Mouse (Mus musculus): ENCODE measurements around the gene Ccr7. TPM values are rescaled to one million over a fixed set of nuclear protein-coding genes. Genes with fewer than 3 reads are reported as not detected.

The Ccr7 gene
- total RNA-seq, 2 experiments from 2014 or later, result not detected

DNA sequence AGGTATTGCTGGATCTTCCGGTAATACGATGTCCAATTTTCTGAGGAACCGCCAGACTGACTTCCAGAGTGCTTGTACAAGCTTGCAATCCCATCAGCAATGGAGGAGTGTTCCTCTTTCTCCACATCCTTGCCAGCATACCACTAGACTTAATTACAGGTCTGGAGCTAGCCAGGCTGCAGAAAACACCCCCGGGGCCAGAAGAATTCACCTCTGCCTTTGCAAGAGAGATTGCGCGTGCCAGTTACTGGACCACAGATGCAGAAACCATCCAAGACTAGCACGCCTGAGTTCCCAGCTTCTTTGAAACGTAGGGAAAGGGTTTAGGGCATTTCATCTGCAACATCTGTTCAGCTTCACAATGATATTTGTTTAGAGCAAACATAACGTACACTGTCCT, 15.9 kb downstream of the Ccr7 start:
- no peak for DNase-seq (ENCODE audit: low spot score in 2 of 2)

- no peak for DNase-seq (ENCODE audit: low spot score in 2 of 2)
Measured at GRCm38 (mm10) chr11:99137385-99137784, 17.5 kb downstream of the Ccr7 start.

DNA sequence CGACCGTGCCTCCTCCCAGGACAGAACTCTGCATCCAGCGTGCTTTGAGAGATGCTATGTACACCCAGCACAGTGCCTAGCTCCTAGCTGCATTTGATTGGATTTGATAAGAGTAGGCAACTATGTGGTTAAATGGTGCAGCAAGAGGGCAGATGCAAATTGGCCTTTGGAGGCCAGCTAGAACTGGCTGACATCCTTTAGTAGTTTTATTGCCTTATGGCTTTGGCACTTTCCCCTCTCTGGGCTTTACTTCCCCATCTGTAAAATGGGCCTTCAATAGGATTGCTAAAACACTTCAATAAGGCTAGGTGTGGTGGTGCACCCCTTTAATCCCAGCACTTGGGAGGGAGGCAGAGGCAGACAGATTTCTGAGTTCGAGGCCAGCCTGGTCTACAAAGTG, 17.9 kb downstream of the Ccr7 start:
- no peak for DNase-seq (ENCODE audit: low spot score in 2 of 2)

DNA sequence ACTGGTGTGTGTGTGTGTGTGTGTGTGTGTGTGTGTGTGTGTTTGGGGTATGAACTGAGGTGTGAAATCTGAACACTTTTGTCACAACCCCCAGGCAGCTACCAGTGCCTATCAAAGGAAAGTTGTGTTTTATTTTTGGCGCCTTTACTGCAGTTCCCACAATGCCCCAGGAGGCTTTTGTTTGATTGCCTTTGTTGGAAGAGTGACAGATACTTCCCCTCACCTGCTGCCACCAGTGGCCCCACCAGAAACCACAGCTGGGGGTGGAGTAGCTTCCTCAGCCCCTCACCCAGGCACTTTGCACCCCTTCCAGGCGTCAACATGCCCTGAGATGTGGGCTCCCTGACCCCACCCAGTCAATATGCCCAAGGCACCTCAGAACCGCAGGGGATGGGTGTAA, 18.5 kb downstream of the Ccr7 start:
- DNase-seq (ENCODE audit: low spot score in 2 of 2), result no peak

GRCm38 (mm10) chr11:99135047-99135440, 19.8 kb downstream of the Ccr7 start:
- no peak for DNase-seq (ENCODE audit: low spot score in 2 of 2)

- no peak for DNase-seq (ENCODE audit: low spot score in 2 of 2)
Measured at GRCm38 (mm10) chr11:99134266-99135046, 20.4 kb downstream of the Ccr7 start.

DNA sequence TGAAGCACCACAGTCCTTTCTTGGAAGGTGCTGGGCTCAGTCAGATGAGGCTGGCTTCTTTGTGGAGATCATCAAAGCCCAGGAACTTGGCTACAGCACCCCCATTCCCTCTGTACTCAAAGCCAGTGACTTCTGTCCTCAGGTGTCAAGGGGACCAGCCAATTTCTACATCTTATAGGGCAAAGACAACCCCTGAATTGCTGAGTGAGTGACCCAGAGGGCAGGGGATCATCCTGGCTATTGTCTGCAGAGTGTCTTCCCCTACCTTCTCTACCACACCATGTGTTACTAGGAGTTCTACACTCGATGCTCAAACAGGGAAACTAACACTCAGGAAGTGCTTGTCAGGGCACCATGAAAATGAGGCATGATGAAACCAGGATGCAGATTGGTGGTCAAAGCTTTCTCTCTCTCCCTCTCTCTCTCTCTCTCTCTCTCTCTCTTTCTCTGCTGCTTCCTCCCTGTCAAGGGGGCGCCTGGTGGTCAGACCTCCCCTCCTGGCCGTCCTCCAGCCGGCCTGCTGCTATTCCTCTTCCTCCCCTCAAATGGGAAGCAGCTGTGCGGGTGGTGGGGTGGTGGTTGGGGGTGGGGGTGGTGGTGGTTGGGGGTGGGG, 21.5 kb downstream of the Ccr7 start:
- no peak for DNase-seq (ENCODE audit: low spot score in 2 of 2)

DNA sequence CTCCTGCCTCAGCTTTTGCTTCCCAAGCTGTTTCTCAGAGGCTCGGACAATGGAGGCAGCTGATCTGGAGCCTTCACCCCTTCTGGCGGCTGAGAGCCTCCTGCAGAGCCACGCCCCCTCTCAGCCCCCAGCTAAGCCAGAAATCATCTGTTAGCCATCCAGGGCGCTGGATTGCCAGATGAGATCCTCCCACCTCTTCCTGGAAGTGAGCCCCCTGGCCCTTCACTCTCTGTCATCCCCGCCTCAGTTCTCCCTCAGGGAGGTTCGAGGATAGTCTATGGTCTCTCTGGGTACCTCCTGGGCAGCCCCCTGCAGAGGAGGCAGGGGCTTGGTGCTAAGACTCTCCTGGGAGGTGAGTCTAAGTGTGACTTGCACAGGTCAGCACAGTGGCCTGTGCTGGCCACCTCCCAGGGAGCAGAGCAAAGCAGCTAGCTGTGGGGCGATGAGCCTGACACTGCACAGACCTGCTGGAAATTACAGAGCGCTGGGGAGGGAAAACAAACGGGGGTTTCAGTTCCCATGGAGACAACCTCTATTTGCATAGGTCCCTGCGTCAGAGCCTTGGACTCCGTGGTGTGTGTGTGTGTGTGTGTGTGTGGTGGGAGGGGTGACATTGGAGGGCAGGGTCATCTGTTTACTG, 22.7 kb downstream of the Ccr7 start:
- DNase-seq (ENCODE audit: low spot score in 2 of 2), result no peak

DNA sequence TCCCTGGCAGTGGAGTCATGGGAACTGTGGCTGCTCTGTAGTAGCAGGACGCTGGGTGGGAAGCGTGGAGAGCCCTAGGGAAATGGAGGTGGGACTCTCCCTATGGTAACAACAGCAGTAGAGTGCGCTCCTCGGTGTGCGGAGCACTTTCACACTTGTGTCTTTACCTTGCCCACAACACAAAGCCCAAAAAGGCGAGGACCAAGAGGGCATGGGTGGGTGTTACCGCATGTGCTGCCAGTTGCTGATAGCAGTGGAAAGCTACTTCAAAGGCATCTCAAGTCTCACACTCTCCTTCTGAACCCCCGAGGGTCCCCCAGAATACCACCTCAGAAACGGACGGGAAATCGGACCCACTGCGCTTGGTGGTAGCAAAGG, 23.4 kb downstream of the Ccr7 start:
- DNase-seq (ENCODE audit: low spot score in 2 of 2), result no peak

DNA sequence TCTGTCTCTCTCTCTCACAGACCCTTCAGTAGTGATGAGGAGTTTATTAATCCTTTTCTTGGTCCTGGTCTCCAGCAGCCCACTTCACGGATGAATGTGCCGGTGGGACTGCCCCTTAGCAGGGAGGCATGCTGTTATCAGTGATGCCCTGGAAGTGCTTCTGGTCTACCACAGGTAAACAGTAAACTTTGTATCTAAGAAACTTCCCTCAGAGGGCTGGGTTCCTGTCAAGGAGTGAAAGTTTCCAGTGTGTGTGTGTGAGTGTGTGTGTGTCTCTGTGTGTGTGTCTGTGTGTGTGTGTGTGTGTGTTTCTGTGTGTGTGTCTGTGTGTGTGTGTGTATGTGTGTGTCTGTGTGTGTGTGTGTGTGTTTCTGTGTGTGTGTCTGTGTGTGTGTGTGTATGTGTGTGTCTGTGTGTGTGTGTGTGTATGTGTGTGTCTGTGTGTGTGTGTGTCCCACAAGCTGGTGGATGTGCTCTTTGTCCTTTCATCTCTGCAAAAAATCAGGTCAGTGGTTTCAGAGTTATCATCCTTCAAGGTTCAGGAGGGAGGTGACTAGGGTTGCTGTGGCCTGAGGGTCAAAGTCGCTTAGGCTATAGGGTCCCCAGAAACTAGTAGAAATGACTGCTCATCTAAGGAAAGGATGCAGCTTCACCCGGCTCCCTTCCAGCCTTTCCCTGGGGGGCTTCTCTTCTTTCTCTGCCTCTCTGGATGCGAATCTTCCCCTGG, 24.0 kb downstream of the Ccr7 start:
- no peak for DNase-seq (ENCODE audit: low spot score in 2 of 2)

- no peak for DNase-seq (ENCODE audit: low spot score in 2 of 2)
Measured at GRCm38 (mm10) chr11:99129287-99129686, 25.6 kb downstream of the Ccr7 start.

DNA sequence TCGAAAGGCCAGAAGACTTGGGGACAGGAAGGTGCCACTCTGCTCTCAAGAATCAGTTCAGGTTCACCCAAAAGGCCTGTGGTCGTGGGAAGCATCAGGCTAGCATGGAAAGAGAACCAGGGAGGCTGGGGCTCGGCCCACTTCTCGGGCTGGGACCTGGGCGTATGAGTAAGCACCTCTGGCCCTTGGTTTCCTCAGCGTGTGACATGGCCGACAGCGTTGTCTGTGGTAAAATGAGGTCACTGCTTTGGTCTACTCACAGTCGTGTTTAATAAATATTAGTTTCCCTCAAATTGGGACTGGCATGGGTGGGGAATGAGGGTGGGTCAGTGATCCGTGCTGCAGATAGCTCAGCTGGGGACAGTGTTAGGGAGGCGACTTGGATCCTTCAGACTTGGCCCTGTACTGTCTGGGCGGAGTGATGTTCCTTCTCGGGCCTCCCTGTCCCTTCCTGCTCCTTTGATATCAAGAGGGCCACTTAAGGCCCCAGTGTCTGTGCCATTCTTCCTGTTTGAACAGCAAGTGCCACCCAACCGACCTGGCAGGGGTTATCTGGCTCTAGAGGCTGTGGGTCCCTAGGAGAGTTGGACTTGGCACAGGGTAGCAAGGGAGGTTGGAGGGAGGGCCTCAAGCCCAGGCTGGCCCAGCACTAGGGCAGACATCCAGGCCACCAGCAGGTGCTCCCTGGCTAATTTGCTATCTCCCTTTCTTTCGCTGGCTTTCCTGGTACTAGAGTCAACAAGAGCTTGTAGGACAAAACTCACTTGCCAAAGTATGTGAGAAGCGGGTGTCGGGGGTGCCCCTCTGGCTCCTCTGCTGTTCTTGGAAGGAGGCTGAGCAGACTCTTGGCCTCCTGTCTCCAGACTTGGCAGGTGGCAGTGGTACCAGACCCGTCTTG, 26.8 kb downstream of the Ccr7 start:
- peak in 1 of 2 experiments; percentile 39 for DNase-seq (ENCODE audit: low spot score in 2 of 2)

- DNase-seq (ENCODE audit: low spot score in 2 of 2), result no peak
Measured at GRCm38 (mm10) chr11:99126482-99127253, 28.2 kb downstream of the Ccr7 start.

DNA sequence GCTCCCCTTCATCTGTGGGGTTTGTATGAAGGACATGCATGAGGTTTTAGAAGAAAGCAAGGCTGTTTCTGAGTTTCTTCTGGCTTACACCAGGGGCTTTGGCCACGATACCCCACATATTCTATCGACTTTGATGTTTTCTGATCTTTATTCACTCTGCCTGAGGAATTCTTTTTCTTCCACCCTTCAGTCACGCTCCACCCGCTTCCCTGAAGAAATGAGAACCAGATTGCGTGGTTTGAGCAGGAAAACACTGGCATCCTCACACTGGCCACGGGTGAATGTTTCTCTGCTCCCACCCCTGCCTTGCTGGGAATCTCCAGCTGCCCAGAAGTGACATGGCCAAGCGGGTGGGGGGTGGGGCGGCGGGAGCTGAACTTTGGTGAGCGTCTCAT, 30.2 kb downstream of the Ccr7 start:
- DNase-seq (ENCODE audit: low spot score in 2 of 2), result no peak

GRCm38 (mm10) chr11:99123977-99124634, 30.8 kb downstream of the Ccr7 start:
- DNase-seq (ENCODE audit: low spot score in 2 of 2), result no peak

- no peak for DNase-seq (ENCODE audit: low spot score in 2 of 2)
Measured at GRCm38 (mm10) chr11:99122703-99123102, 32.2 kb downstream of the Ccr7 start.

DNA sequence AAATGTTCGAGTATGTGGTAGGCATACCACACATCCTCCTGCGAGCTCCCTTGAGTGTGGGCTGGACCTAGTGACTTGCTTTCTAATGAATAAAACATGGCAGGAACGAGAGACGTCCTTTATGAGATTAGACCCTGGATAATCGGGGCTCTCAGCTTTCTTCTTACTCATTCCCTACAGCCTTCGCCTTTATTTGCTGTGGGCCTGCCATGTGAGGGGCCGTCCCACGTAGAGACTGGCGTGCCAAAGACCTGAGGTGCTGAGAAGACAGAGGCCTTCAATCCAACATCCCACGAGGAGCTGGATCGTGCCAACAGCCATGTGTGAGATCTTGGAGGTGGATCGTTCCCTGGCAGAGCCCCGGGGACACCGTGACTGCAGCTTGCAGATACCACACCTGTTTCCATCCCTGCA, 33.7 kb downstream of the Ccr7 start:
- no peak for DNase-seq (ENCODE audit: low spot score in 2 of 2)

DNA sequence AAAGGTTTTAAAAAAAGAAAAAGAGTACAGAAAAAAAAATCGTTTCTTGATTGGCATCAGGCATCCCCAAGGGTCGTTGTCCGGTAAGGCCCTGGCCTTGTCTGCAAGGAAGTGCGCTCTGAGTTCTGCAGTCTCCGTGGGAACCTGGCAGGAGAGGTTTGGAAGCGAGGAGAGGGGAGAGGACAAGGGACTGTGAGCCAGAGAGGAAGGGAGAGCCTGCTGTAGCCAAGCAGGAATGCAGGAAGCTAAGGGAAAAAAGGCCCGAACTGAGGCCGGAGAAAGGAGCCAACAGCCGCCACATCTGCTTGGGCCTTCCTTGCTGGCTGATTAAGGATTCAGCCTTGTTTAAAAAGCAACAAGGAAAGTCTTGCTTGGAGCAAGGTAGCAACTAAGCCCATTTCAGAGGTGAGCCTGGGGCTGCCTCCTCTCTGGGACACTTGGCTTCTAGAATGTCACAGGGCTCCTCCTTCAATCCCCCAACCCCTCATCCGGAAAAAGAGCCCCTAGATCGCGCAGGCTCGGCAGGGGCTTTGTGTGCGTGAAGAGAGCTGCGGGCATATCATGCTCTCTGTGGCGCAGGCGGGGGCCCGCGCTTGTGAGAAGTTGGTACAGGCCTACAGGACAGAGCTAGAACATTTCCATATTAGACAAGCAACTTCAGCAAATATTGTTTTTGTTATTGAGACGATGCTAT, 34.2 kb downstream of the Ccr7 start:
- peak in 1 of 2 experiments; percentile 46 for DNase-seq (ENCODE audit: low spot score in 2 of 2)

- no peak for DNase-seq (ENCODE audit: low spot score in 2 of 2)
Measured at GRCm38 (mm10) chr11:99118963-99119362, 35.9 kb downstream of the Ccr7 start.
